29 mouse cellular contexts compared by ENCODE assay signal in genomic region chr9:41306229-41306628, GRCm38 (mm10).
"Had no signal": no experiment of that assay in that cellular context is flagged by ENCODE, and none has a peak within 500 bp of the region (broad histone marks: within the 10 kb centered on the region; RNA-seq: fewer than 3 reads in every experiment).

No protein-coding gene starts in this region.

- H3K4me3 ChIP-seq: left cerebral cortex, adult 2 months; limb, embryonic 10.5 days; limb, embryonic 12.5 days; limb, embryonic 13.5 days; limb, embryonic 15.5 days; liver, embryonic 13.5 days; liver, embryonic 15.5 days; lung, embryonic 15.5 days; megakaryocyte, embryonic 14.5 days; midbrain, embryonic 10.5 days; midbrain, embryonic 12.5 days; midbrain, embryonic 13.5 days; midbrain, embryonic 15.5 days; myocyte had no signal

- H3K4me1 ChIP-seq: liver, embryonic 13.5 days; liver, embryonic 15.5 days; lung, embryonic 15.5 days; megakaryocyte, embryonic 14.5 days had no signal

- H3K27ac ChIP-seq: left cerebral cortex, adult 2 months; limb, embryonic 10.5 days; limb, embryonic 12.5 days; limb, embryonic 13.5 days; liver, embryonic 13.5 days; liver, embryonic 14.5 days; liver, embryonic 15.5 days; lung, embryonic 15.5 days; macrophage; midbrain, embryonic 10.5 days; midbrain, embryonic 12.5 days; midbrain, embryonic 13.5 days; midbrain, embryonic 15.5 days had no signal

- H3K9ac ChIP-seq: limb, embryonic 12.5 days; limb, embryonic 13.5 days; limb, embryonic 15.5 days; liver, embryonic 13.5 days; liver, embryonic 14.5 days; liver, embryonic 15.5 days; lung, embryonic 14.5 days; lung, embryonic 15.5 days; midbrain, embryonic 12.5 days; midbrain, embryonic 13.5 days; midbrain, embryonic 15.5 days had no signal

- ATAC-seq: lung, postnatal 0 days; midbrain, embryonic 13.5 days; midbrain, embryonic 15.5 days; midbrain, embryonic 16.5 days had no signal

- H3K4me2 ChIP-seq: limb, embryonic 12.5 days; limb, embryonic 13.5 days; limb, embryonic 15.5 days; liver, embryonic 13.5 days; liver, embryonic 15.5 days; lung, embryonic 14.5 days; lung, embryonic 15.5 days; midbrain, embryonic 11.5 days; midbrain, embryonic 12.5 days; midbrain, embryonic 13.5 days; midbrain, embryonic 15.5 days had no signal

- H3K27me3 ChIP-seq: limb, embryonic 12.5 days; limb, embryonic 13.5 days; limb, embryonic 15.5 days; lung, embryonic 15.5 days; megakaryocyte, embryonic 14.5 days; midbrain, embryonic 12.5 days; midbrain, embryonic 13.5 days; midbrain, embryonic 15.5 days had no signal

- H3K36me3 ChIP-seq: limb, embryonic 10.5 days; limb, embryonic 12.5 days; limb, embryonic 13.5 days; limb, embryonic 15.5 days; liver, embryonic 13.5 days; liver, embryonic 15.5 days; lung, embryonic 15.5 days; midbrain, embryonic 10.5 days; midbrain, embryonic 12.5 days; midbrain, embryonic 13.5 days; midbrain, embryonic 15.5 days had no signal

- H3K9me3 ChIP-seq: limb, embryonic 10.5 days; limb, embryonic 12.5 days; limb, embryonic 13.5 days; limb, embryonic 15.5 days; liver, embryonic 13.5 days; liver, embryonic 15.5 days; lung, embryonic 15.5 days; megakaryocyte, embryonic 14.5 days; midbrain, embryonic 10.5 days; midbrain, embryonic 12.5 days; midbrain, embryonic 13.5 days; midbrain, embryonic 15.5 days had no signal

- DNase-seq: left cerebral cortex, postnatal 4 days; liver; liver, embryonic 13.5 days; lung, adult 18-20 months; lung, adult 2 months; lung, embryonic 14.5 days; lung, postnatal 10 days; lung, postnatal 14 days; lung, postnatal 36 days; lung, postnatal 4 days; midbrain, embryonic 14.5 days had no signal
